Mouse (Mus musculus) MN1 (cell line): ENCODE results near the gene Ppp1r12a.

Experiments
- DNase-seq: peaks from one replicate; pipeline ENCODE4 v3.0.0-alpha.2; 2016; ENCODE audit warnings: low spot score

Ppp1r12a gene

GRCm38 (mm10) chr10:108162297-108163020, 466 bp downstream of the Ppp1r12a start:
- peak; percentile 55 for DNase-seq

- DNase-seq, result peak; percentile 22
Observed at GRCm38 (mm10) chr10:108163021-108163410, 1.0 kb downstream of the Ppp1r12a start.

GRCm38 (mm10) chr10:108163451-108163850, 1.5 kb downstream of the Ppp1r12a start:
- DNase-seq, result no peak

- DNase-seq, result no peak
Observed at GRCm38 (mm10) chr10:108167823-108168222, 5.8 kb downstream of the Ppp1r12a start.

- DNase-seq, result no peak
Observed at GRCm38 (mm10) chr10:108170818-108171217, 8.8 kb downstream of the Ppp1r12a start.

GRCm38 (mm10) chr10:108171637-108172036, 9.6 kb downstream of the Ppp1r12a start:
- DNase-seq, result no peak

- DNase-seq, result peak; percentile 76
Observed at GRCm38 (mm10) chr10:108172817-108173563, 11.0 kb downstream of the Ppp1r12a start.

GRCm38 (mm10) chr10:108174107-108174506, 12.1 kb downstream of the Ppp1r12a start:
- no peak for DNase-seq

GRCm38 (mm10) chr10:108175885-108176284, 13.9 kb downstream of the Ppp1r12a start:
- DNase-seq, result no peak

- DNase-seq, result no peak
Observed at GRCm38 (mm10) chr10:108178285-108178848, 16.4 kb downstream of the Ppp1r12a start.

GRCm38 (mm10) chr10:108179404-108179803, 17.4 kb downstream of the Ppp1r12a start:
- no peak for DNase-seq

- DNase-seq, result no peak
Observed at GRCm38 (mm10) chr10:108180313-108180712, 18.3 kb downstream of the Ppp1r12a start.

GRCm38 (mm10) chr10:108181893-108182292, 19.9 kb downstream of the Ppp1r12a start:
- no peak for DNase-seq

- no peak for DNase-seq
Observed at GRCm38 (mm10) chr10:108182386-108182785, 20.4 kb downstream of the Ppp1r12a start.

- DNase-seq, result no peak
Observed at GRCm38 (mm10) chr10:108184763-108185162, 22.8 kb downstream of the Ppp1r12a start.

- no peak for DNase-seq
Observed at GRCm38 (mm10) chr10:108185265-108185664, 23.3 kb downstream of the Ppp1r12a start.

GRCm38 (mm10) chr10:108189303-108189702, 27.3 kb downstream of the Ppp1r12a start:
- DNase-seq, result no peak

- DNase-seq, result no peak
Observed at GRCm38 (mm10) chr10:108189986-108190385, 28.0 kb downstream of the Ppp1r12a start.

- peak; percentile 28 for DNase-seq
Observed at GRCm38 (mm10) chr10:108190626-108191025, 28.6 kb downstream of the Ppp1r12a start.

GRCm38 (mm10) chr10:108191381-108191787, 29.4 kb downstream of the Ppp1r12a start:
- DNase-seq, result no peak

GRCm38 (mm10) chr10:108192306-108192705, 30.3 kb downstream of the Ppp1r12a start:
- no peak for DNase-seq

GRCm38 (mm10) chr10:108196124-108196523, 34.1 kb downstream of the Ppp1r12a start:
- no peak for DNase-seq

- DNase-seq, result no peak
Observed at GRCm38 (mm10) chr10:108197498-108197897, 35.5 kb downstream of the Ppp1r12a start.
